Mouse (Mus musculus): Measurements from ENCODE around the gene Gsx1.

Gsx1 gene

GRCm38 (mm10) chr5:147188571-147188975 lies at the start of gene Gsx1:
Gene Gsx1, plus strand, starts transcription at chr5:147188696.
- DNase-seq (ENCODE audit: low spot score), result no peak

- DNase-seq (ENCODE audit: low spot score), result no peak
Observed at GRCm38 (mm10) chr5:147147340-147147739, 41.2 kb upstream of the Gsx1 start.

- no peak for DNase-seq (ENCODE audit: low spot score)
Observed at GRCm38 (mm10) chr5:147154806-147155371, 33.6 kb upstream of the Gsx1 start.

- no peak for DNase-seq (ENCODE audit: low spot score)
Observed at GRCm38 (mm10) chr5:147155449-147156133, 32.9 kb upstream of the Gsx1 start.

- no peak for DNase-seq (ENCODE audit: low spot score)
Observed at GRCm38 (mm10) chr5:147156376-147156775, 32.1 kb upstream of the Gsx1 start.

- DNase-seq (ENCODE audit: low spot score), result no peak
Observed at GRCm38 (mm10) chr5:147157441-147157840, 31.1 kb upstream of the Gsx1 start.

- DNase-seq (ENCODE audit: low spot score), result no peak
Observed at GRCm38 (mm10) chr5:147159320-147159719, 29.2 kb upstream of the Gsx1 start.

DNA sequence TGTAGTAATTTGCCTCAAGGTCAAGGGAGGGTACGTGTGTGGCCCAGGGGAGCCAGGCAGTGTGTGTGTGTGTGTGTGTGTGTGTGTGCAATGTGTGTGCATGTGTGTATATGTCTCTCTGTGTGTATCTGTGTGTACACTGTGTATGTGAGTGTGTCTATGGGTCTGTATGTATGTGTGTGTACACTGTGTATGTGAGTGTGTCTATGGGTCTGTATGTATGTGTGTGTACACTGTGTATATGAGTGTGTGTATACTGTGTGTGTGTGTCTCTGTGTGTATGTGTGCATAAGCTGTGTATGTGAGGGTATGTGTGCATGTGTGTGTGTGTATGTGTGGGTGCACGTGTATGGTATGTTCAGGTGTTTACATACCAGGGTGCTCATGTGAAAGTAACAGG lies 28.7 kb upstream of the Gsx1 start:
- no peak for DNase-seq (ENCODE audit: low spot score)

DNA sequence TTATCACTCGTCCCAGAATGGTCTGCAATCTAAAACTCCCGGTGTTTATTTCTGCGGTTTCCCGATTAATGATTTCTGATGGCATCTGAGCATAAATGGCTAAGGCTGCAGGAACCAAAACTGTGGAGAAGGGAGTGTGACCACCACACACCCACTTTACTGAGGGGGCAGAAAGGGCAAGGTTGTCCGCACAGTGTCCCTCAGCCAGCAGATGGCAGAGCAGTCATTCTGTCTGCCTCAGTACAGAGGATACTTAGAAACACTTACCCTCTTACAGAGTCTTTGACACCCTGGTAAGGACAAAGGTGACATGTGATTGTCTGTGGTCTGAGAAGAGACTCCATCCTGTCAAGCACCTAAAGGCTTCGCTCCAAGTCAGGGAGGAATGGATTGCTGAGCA lies 23.4 kb upstream of the Gsx1 start:
- DNase-seq (ENCODE audit: low spot score), result no peak

- DNase-seq (ENCODE audit: low spot score), result no peak
Observed at GRCm38 (mm10) chr5:147170088-147170487, 18.4 kb upstream of the Gsx1 start.

- DNase-seq (ENCODE audit: low spot score), result no peak
Observed at GRCm38 (mm10) chr5:147174046-147174445, 14.4 kb upstream of the Gsx1 start.

GRCm38 (mm10) chr5:147185174-147185915 lies 3.2 kb upstream of the Gsx1 start:
- no peak for DNase-seq (ENCODE audit: low spot score)

DNA sequence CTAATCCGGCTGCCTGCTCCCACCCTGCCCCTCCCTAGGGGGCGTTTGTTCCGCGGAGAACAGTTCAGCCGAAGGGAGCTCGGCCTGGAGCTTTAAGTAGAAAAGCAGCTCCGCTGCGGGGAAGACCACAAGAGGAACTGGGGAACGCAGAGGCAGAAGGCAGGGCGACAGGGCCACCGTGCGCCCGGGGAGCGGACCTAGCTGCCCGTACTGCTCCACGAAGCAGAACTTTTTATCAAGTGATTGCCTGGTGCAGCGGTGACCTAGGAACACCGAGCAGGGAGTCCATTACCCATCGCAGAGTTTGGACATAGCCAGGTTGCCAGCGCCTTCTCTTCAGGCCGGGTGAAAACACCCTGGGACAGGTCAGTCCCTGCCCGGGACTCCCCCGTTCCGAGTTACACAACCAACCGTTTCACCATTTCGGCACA lies 2.5 kb upstream of the Gsx1 start:
- DNase-seq (ENCODE audit: low spot score), result no peak

DNA sequence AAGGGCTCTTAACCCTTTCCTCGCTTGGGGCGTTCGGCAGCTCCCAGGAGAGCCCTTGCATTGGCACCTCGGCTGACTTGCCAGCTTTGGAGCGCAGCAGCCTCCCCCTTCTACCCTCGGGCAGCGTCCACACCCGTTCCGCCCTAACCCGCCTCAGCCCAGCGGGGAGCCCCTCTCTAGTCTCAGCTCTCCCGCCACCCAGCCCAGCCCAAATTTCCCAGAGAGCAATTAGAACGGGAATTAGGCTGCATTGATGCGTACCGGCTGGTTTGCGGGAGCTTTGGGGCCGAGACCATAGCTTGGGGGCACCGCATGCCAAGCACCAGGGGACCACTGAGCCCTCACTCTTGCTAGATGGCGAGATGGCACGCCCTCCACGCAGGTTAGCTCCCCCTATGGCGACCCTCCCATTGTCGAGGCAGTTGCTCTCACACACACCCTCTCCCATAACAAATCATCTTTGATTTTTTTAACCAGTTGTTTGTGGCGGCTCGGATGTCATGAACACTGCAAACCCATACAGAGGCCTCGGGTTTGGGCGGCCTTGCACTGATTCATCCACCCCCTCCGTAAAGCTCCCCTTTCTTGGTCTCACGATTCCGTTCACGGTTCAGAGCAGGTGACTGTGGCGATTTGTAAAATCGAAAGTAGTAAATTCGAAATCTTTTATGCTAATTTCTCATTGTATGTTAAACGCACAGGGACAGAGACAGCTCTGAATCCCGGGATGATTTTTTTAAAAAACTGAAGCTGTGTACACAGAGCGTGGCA lies 1.5 kb upstream of the Gsx1 start:
- DNase-seq (ENCODE audit: low spot score), result no peak

GRCm38 (mm10) chr5:147187552-147188170 lies 835 bp upstream of the Gsx1 start:
- DNase-seq (ENCODE audit: low spot score), result no peak

DNA sequence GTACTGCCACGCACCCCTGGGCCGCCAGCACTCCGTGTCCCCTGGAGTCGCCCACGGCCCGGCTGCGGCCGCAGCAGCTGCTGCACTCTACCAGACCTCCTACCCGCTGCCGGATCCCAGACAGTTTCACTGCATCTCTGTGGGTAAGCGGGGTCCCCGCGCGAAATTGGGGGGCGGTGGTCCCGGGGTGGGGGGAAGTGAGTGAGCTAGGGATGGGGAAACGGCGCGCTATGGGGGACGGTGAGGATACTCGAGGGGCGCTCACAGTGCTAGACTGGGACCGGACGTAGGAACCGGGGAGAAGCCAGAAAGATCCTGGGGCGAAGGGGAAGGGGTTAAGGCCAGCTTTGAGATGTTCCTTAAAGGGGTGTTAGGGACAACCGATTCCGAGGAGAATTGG lies 660 bp downstream of the Gsx1 start:
- no peak for DNase-seq (ENCODE audit: low spot score)

DNA sequence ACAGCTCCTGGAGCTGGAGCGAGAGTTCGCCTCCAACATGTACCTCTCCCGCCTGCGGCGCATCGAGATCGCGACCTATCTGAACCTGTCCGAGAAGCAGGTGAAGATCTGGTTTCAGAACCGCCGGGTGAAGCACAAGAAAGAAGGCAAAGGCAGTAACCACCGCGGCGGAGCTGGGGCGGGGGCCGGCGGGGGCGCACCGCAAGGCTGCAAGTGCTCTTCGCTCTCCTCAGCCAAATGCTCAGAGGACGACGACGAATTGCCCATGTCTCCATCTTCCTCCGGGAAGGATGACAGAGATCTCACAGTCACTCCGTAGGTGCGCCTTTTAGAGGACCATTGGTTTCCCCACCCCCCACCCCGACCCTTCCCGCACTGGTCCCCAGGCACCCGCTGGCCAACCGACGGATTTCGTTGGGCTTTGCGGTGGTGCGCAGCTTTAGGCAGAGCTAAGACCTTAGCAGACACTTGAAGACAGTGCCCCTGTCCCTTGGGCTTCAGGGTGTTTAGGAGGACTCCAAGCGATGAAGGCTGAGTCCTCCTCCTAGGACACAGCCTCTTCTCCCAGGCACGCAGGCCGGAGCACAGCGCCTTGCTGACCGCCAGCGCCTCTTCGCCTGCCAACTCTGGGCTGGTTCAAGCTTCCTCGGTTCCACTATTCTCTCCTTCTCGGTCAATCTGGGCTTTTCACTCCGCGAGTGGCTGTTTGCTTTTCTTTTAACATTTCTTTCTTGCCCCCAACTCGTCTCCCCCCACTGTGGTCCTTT lies 1.5 kb downstream of the Gsx1 start:
- no peak for DNase-seq (ENCODE audit: low spot score)

DNA sequence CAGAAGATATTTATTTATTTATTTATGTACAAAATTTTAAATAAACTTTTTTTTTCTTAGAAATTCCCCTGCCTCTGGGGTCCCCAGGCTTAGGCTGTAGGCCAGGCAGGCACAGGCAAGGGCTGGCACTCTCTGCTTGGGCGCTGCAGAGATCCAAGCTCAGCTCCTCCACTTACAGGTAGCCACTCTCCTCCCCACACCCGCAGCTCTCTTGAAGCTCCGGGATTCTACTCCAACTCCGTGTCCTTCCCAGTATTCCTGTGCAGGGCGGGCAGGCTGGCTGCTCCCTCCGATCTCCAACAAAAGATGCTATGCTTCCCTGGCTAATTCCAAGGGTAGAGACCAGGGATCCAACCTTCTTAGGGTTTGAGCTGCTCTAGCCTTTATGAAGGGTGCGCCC lies 2.4 kb downstream of the Gsx1 start:
- no peak for DNase-seq (ENCODE audit: low spot score)

GRCm38 (mm10) chr5:147191801-147192575 lies 3.5 kb downstream of the Gsx1 start:
- no peak for DNase-seq (ENCODE audit: low spot score)

- DNase-seq (ENCODE audit: low spot score), result no peak
Observed at GRCm38 (mm10) chr5:147192576-147192960, 4.1 kb downstream of the Gsx1 start.

- no peak for DNase-seq (ENCODE audit: low spot score)
Observed at GRCm38 (mm10) chr5:147204905-147205304, 16.4 kb downstream of the Gsx1 start.

Data from spleen, adult 12 weeks (tissue).